Mouse (Mus musculus) urinary bladder, postnatal 14 days (tissue): ENCODE measurements around the gene Slc38a6.

Experiments
- DNase-seq: peaks from one replicate; pipeline ENCODE4 v3.0.0; 2021; ENCODE audit warnings: low spot score

The Slc38a6 gene

GRCm38 (mm10) chr12:73393018-73393417, 106.4 kb downstream of the Slc38a6 start:
- no peak for DNase-seq

DNA sequence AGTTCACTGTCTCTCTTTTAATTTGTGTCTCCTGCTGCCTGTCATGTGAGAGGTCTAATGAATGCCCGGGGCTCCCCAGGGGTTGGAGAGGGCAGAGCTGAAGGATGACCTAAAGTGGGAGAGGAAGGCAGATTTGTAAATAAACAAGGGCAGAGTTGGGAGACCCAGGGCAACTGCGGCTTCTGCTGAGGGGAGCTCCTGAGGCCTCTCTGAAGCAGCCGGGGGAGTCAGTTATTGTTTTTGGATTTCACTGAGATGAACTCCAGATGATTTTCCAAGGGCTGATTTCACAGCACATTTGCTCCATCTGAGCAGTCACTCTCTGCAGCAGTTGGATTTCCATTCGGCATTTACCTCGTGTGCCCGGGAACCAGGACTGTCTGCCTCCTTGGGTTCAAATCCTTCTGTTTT, 107.3 kb downstream of the Slc38a6 start:
- DNase-seq: no peak

GRCm38 (mm10) chr12:73394571-73394970, 108.0 kb downstream of the Slc38a6 start:
- no peak for DNase-seq

DNA sequence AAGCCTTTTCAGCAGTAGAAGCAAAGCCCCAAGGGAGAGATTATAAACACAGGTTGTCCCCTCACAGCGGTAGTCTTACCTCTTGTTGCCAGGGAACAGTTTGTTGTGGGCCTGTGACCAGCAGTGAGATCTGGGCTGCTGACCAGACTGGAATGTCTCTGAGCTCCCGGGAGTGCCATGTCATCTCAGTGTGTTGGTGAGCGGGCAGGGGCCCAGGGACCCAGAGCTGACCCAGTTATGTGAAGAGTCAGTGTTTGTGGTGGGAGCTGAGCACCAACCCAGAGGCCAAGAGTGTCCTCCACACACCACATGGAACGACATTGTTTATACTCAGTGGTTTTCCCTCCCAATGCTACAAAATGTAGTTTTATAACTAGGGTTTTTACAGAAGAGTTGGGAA, 112.8 kb downstream of the Slc38a6 start:
- DNase-seq: no peak

- DNase-seq: no peak
These were observed 114.0 kb downstream of the Slc38a6 start for GRCm38 (mm10) chr12:73400481-73401025.

- DNase-seq: no peak
These were observed 115.0 kb downstream of the Slc38a6 start for GRCm38 (mm10) chr12:73401520-73402130.

DNA sequence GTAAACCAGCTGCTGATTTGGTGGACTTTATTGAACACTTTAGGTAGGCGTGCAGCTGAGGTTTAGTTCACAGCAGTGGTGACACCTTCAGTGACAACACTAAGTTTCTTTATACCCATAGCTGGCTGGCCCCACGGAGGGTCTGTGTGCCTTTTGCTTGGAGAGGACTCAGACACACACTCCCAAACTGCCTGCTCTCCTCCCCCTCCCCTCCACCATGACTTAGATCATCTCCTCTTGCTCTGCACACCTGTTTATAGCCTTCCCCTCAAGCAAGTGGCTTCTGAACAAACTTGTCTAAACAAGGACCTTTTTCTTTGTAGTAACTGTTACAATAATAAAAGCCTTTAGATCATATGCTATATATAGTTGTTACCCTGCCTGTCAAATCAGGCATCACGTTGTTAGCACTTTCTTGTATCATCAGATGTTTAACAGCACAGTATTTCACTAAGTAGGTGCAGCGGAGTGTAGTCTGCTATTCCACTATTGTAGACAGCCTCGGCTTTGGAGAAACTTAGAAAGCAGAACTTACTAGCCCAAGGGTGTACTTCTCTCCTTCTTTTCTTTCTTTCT, 115.6 kb downstream of the Slc38a6 start:
- no peak for DNase-seq

DNA sequence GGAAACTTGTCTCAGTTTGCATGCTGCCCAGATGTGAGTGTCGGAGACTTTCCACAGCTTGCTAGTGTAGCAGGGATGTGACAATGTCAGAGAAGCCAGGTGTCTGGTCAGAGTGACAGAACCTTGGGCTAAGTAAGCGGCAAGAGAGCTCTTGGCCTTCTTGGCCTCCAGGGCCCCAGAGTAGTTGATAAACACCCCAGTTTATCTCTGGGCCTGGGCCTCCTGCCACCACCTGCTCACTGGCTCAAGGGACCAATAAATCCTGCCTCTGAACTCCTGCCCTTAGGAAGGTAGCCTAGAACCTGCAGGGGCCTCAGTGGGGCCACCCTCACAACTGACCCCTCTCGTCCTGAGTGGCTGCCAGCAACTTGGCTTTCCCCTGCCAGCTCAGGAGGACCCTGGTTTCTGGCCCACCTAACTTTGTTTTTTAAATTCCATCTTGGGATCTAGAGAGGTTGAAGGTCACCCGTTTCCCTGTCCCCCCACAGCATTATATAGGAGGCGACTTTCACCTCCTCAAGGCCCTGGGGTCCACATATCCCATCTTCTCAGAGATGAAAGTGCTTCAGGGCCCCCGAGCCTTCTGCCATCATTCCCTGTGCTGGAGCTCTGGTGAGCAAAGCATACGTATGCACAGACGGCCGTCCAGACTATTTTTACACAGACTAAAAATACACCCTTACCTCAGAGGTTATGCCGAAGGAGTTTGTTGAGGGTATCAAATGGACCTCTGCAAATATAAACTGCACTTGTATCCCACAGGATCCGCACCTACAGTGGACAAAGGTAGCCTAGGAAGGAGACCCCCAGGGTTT, 116.5 kb downstream of the Slc38a6 start:
- no peak for DNase-seq
